Mouse (Mus musculus) E14TG2a.4 (cell line): ENCODE measurements around the gene Rps26.
"Not testable (repeated sequence)": the region's sequence is repeated elsewhere in the genome, so short reads cannot be mapped to it uniquely, and the experiment has no call there.

Source experiments
- H3K27me3 ChIP-seq: 2 replicates; pipeline ENCODE4 v1.6.1; 2014; ENCODE audit warnings: low read length, control low read depth; ENCODE audit not compliant: insufficient read depth
- H3K36me3 ChIP-seq: 2 replicates; pipeline ENCODE4 v1.6.1; 2014; ENCODE audit warnings: low read length, control low read depth; ENCODE audit not compliant: insufficient read depth
- H3K4me1 ChIP-seq: replicated peaks from 2 replicates; pipeline ENCODE4 v1.6.1; 2014; ENCODE audit warnings: low read depth, low read length, control low read depth
- H3K4me3 ChIP-seq: replicated peaks from 2 replicates; pipeline ENCODE4 v1.5.1; 2014; ENCODE audit warnings: mild to moderate bottlenecking, low read length
- H3K9me3 ChIP-seq: 2 replicates; pipeline ENCODE4 v1.6.1; 2014; ENCODE audit warnings: low read length, control low read depth
- CTCF ChIP-seq: conservative IDR thresholded peaks from 2 replicates; pipeline ENCODE4 v1.5.1; 2014; ENCODE audit warnings: low read length
- NANOG ChIP-seq: IDR thresholded peaks from 2 replicates; pipeline ENCODE4 v1.6.1; 2014; ENCODE audit warnings: borderline replicate concordance, low read length, mixed read lengths
- POU5F1 ChIP-seq: IDR thresholded peaks from 2 replicates; pipeline ENCODE4 v1.6.1; 2014; ENCODE audit warnings: low read length, borderline replicate concordance

The Rps26 gene

GRCm38 (mm10) chr10:128631571-128631970, 5.0 kb upstream of the Rps26 start:
- TF ChIP-seq CTCF = no peak
- TF ChIP-seq POU5F1 = no peak
- no peak for TF ChIP-seq NANOG
- Histone ChIP-seq H3K4me3 (peak overlapping the region; percentile 48), H3K9me3 (no peaks in the 10 kb centered on the region), H3K4me1 (peaks cover 69% of the 10 kb centered on the region), H3K27me3 (peaks cover 35% of the 10 kb centered on the region), H3K36me3 (no peaks in the 10 kb centered on the region)

GRCm38 (mm10) chr10:128630306-128630705, 3.8 kb upstream of the Rps26 start:
- not testable (repeated sequence) for H3K9me3 ChIP-seq, H3K36me3 ChIP-seq, H3K4me3 ChIP-seq
- H3K4me1 ChIP-seq = peaks cover 58% of the 10 kb centered on the region
- peaks cover 23% of the 10 kb centered on the region for H3K27me3 ChIP-seq

GRCm38 (mm10) chr10:128629746-128630145, 3.2 kb upstream of the Rps26 start:
- Histone ChIP-seq H3K36me3 (peaks cover 12% of the 10 kb centered on the region), H3K4me1 (peaks cover 59% of the 10 kb centered on the region), H3K9me3 (no peaks in the 10 kb centered on the region), H3K4me3 (no peak overlapping the region), H3K27me3 (peaks cover 18% of the 10 kb centered on the region)
- TF ChIP-seq NANOG (no peak), POU5F1 (no peak), CTCF (no peak)

- Histone ChIP-seq H3K36me3 (peaks cover 29% of the 10 kb centered on the region), H3K9me3 (no peaks in the 10 kb centered on the region), H3K27me3 (peaks cover 3% of the 10 kb centered on the region; the same call in 1 of the 2 replicates), H3K4me3 (no peak overlapping the region), H3K4me1 (peaks cover 53% of the 10 kb centered on the region)
- TF ChIP-seq POU5F1 (no peak), NANOG (no peak), CTCF (no peak)
Measured at GRCm38 (mm10) chr10:128627398-128628317, 1.1 kb upstream of the Rps26 start.

GRCm38 (mm10) chr10:128625287-128625894, 1.2 kb downstream of the Rps26 start:
- H3K27me3 ChIP-seq = no peaks in the 10 kb centered on the region
- no peak for TF ChIP-seq NANOG
- no peak for TF ChIP-seq CTCF
- no peak for TF ChIP-seq POU5F1
- peaks cover 47% of the 10 kb centered on the region for H3K4me1 ChIP-seq
- peaks cover 29% of the 10 kb centered on the region for H3K36me3 ChIP-seq
- H3K4me3 ChIP-seq = peak overlapping the region; percentile 98
- no peaks in the 10 kb centered on the region for H3K9me3 ChIP-seq

GRCm38 (mm10) chr10:128623106-128623613, 3.4 kb downstream of the Rps26 start:
- Histone ChIP-seq H3K4me1 (peaks cover 45% of the 10 kb centered on the region), H3K36me3 (peaks cover 29% of the 10 kb centered on the region)
- H3K27me3 ChIP-seq, H3K9me3 ChIP-seq, H3K4me3 ChIP-seq: not testable (repeated sequence)

GRCm38 (mm10) chr10:128622702-128623101, 3.8 kb downstream of the Rps26 start:
- H3K27me3 ChIP-seq = no peaks in the 10 kb centered on the region
- H3K4me1 ChIP-seq = peaks cover 40% of the 10 kb centered on the region
- H3K4me3 ChIP-seq = no peak overlapping the region
- peaks cover 29% of the 10 kb centered on the region for H3K36me3 ChIP-seq
- no peak for TF ChIP-seq NANOG
- TF ChIP-seq POU5F1 = no peak
- no peak for TF ChIP-seq CTCF
- no peaks in the 10 kb centered on the region for H3K9me3 ChIP-seq

- TF ChIP-seq POU5F1 (no peak), NANOG (no peak), CTCF (peak; percentile 31)
- Histone ChIP-seq H3K27me3 (no peaks in the 10 kb centered on the region), H3K4me1 (peaks cover 35% of the 10 kb centered on the region), H3K36me3 (peaks cover 29% of the 10 kb centered on the region), H3K4me3 (no peak overlapping the region), H3K9me3 (no peaks in the 10 kb centered on the region)
Measured at GRCm38 (mm10) chr10:128621986-128622520, 4.5 kb downstream of the Rps26 start.

- Histone ChIP-seq H3K36me3 (peaks cover 22% of the 10 kb centered on the region), H3K4me3 (no peak overlapping the region), H3K9me3 (no peaks in the 10 kb centered on the region), H3K4me1 (peaks cover 32% of the 10 kb centered on the region), H3K27me3 (no peaks in the 10 kb centered on the region)
- TF ChIP-seq NANOG (no peak), POU5F1 (no peak), CTCF (no peak)
Measured at GRCm38 (mm10) chr10:128620241-128620640, 6.3 kb downstream of the Rps26 start.

- Histone ChIP-seq H3K36me3 (peaks cover 11% of the 10 kb centered on the region), H3K4me1 (peaks cover 24% of the 10 kb centered on the region)
- not testable (repeated sequence) for H3K9me3 ChIP-seq, H3K27me3 ChIP-seq, H3K4me3 ChIP-seq
Measured at GRCm38 (mm10) chr10:128619148-128619547, 7.4 kb downstream of the Rps26 start.
